Mouse (Mus musculus): ENCODE results near the gene Zfp493. TPM values are rescaled to one million over a fixed set of nuclear protein-coding genes. Genes with fewer than 3 reads are reported as not detected.

Zfp493 gene
- total RNA-seq, 2 experiments from 2014 or later = 0.34 to 5.0 TPM

Other genes starting within 250 kb of the Zfp493 start
- 3.3 and 6.7 TPM in 2 replicates for gene Zfp748, start 225.9 kb upstream of the Zfp493 start, total RNA-seq (2015; ENCODE audit: low replicate concordance)
- 2.9 and 4.6 TPM in 2 replicates for gene Zfp748, start 225.9 kb upstream of the Zfp493 start, total RNA-seq (2017; ENCODE audit: low replicate concordance)
- 1.9 and 5.2 TPM in 2 replicates for gene Zfp729b, start 170.0 kb upstream of the Zfp493 start, total RNA-seq (2015; ENCODE audit: low replicate concordance)
- 2.4 and 4.6 TPM in 2 replicates for gene Zfp729b, start 170.0 kb upstream of the Zfp493 start, total RNA-seq (2017; ENCODE audit: low replicate concordance)
- gene Gm49345, start 141.9 kb upstream of the Zfp493 start, total RNA-seq (2015; ENCODE audit: low replicate concordance) = not detected in 2 replicates
- gene Gm49345, start 141.9 kb upstream of the Zfp493 start, total RNA-seq (2017; ENCODE audit: low replicate concordance) = not detected in 2 replicates
- 1.2 and 6.1 TPM in 2 replicates for gene Zfp729a, start 141.9 kb upstream of the Zfp493 start, total RNA-seq (2015; ENCODE audit: low replicate concordance)
- gene Zfp729a, start 141.9 kb upstream of the Zfp493 start, total RNA-seq (2017; ENCODE audit: low replicate concordance) = 4.9 and 11.4 TPM in 2 replicates
- 1.0 and 2.5 TPM in 2 replicates for gene Zfp738, start 92.6 kb upstream of the Zfp493 start, total RNA-seq (2015; ENCODE audit: low replicate concordance)
- gene Zfp738, start 92.6 kb upstream of the Zfp493 start, total RNA-seq (2017; ENCODE audit: low replicate concordance) = 1.3 and 1.5 TPM in 2 replicates
- 2.1 and 3.3 TPM in 2 replicates for gene Zfp65, start 50.5 kb upstream of the Zfp493 start, total RNA-seq (2015; ENCODE audit: low replicate concordance)
- 2.8 and 3.1 TPM in 2 replicates for gene Zfp65, start 50.5 kb upstream of the Zfp493 start, total RNA-seq (2017; ENCODE audit: low replicate concordance)
- 1.7 and 4.4 TPM in 2 replicates for gene Zfp85, start 24.5 kb upstream of the Zfp493 start, total RNA-seq (2015; ENCODE audit: low replicate concordance)
- 0.09 and 2.5 TPM in 2 replicates for gene Zfp85, start 24.5 kb upstream of the Zfp493 start, total RNA-seq (2017; ENCODE audit: low replicate concordance)
- gene Zfp273, start 34.0 kb downstream of the Zfp493 start, total RNA-seq (2015; ENCODE audit: low replicate concordance) = 1.2 and 1.7 TPM in 2 replicates
- gene Zfp273, start 34.0 kb downstream of the Zfp493 start, total RNA-seq (2017; ENCODE audit: low replicate concordance) = 0.17 and 4.0 TPM in 2 replicates
- not detected in 2 replicates for gene Gm10037, start 51.4 kb downstream of the Zfp493 start, total RNA-seq (2015; ENCODE audit: low replicate concordance)
- gene Gm10037, start 51.4 kb downstream of the Zfp493 start, total RNA-seq (2017; ENCODE audit: low replicate concordance) = not detected in 2 replicates
- not detected in 2 replicates for gene BC048507, start 83.6 kb downstream of the Zfp493 start, total RNA-seq (2015; ENCODE audit: low replicate concordance)
- gene BC048507, start 83.6 kb downstream of the Zfp493 start, total RNA-seq (2017; ENCODE audit: low replicate concordance) = not detected in 2 replicates